Mouse (Mus musculus): Measurements from ENCODE around the gene Lgals4. TPM values are rescaled to one million over a fixed set of nuclear protein-coding genes. Genes with fewer than 3 reads are reported as not detected.

The Lgals4 gene
- total RNA-seq, 2 experiments from 2014 or later: 9.6 to 18.7 TPM

DNA sequence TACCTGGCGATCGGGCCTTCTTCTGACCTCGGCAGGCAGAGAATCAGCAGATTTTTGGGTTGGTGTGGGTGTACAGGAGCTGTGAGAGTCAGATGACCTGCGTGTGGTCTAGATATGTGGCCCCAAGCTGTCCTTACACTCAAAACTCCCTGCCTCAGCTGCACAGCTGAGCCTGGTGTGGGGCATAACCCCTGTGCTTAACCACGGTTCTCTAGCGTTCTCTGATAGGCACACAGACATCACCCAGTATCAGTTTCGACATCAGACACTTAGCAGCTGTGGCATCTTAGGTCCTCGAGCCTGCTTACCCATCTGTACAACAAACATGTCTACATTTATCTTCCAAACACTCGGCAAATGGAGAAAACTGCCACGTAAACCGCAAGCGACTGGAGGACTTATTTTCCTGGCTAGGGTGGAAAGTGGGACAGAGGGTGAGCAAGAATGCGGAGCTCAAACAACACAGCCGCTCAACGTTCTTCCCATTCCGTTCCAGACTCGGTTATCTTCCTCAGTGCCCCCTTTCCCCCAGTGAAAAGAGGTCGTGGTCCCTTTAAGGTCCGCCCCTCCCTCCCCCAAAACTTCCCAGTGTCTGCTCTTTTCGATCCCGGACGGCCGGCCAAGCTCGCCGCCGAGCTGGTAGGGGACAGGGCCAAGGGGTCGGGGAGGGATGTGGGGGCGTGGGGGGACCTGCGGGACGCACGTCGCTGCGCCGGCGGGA, 25.3 kb upstream of the Lgals4 start, which contains the start of gene Hnrnpl:
Gene Hnrnpl (plus strand): TSS at position 321 of the 721 bp plus-strand sequence.
- DNase-seq: peak; percentile 86 to 88

DNA sequence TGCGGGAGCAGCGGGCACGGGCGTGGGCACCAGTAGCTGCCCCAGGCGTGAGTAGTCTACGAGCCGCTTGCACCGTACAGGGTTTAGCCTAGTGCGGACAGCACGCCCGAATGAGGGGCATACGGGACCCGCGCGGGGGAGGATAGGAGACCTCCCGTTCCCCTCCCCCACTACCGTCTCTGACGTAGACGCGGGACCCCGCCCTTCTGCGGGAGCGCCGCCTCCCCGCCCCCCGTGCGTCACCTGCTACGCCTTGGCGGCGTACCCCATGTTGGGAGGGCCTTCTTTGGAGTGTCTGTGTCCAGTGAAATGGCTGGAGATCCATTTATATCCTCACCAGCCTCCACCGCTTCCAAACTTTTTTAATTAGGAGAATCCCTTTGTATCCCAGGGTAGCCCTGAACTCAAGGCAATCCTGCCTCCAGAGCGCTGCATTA, 24.7 kb upstream of the Lgals4 start:
- DNase-seq: peak; percentile 97 to 98

DNA sequence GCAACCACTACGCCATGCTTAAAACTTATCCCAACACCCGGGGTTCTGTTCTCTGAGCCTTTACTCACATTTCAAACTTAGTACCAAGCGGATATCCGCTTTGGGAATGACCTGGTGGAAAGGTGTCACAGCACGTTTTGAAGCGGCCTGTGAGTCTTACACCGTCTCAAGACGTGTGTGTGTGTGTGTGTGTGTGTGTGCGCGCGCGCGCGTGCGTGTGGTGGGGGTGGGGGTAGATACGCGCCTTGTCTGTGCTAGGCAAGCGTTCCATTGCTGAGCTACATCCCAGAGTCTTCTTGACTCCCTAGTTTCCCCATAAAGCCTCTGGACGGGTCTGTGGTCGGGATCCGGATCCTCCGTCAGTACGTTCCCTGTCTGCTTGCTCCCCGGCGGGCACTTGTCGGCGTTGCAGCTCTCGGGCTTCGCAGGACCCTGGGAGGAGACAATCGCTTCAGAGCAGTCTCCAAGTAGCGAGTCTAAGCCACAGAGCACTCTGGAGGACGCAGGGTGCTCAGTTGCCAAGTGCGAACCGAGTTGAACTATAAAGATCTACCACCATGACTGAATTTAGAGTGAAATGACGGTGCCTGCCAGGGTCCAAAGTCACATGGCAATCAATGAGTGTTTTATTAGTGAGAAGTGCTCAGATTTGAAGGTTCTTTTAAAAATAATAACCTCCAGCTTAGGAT, 24.1 kb upstream of the Lgals4 start:
- DNase-seq: peak; percentile 60 to 78

DNA sequence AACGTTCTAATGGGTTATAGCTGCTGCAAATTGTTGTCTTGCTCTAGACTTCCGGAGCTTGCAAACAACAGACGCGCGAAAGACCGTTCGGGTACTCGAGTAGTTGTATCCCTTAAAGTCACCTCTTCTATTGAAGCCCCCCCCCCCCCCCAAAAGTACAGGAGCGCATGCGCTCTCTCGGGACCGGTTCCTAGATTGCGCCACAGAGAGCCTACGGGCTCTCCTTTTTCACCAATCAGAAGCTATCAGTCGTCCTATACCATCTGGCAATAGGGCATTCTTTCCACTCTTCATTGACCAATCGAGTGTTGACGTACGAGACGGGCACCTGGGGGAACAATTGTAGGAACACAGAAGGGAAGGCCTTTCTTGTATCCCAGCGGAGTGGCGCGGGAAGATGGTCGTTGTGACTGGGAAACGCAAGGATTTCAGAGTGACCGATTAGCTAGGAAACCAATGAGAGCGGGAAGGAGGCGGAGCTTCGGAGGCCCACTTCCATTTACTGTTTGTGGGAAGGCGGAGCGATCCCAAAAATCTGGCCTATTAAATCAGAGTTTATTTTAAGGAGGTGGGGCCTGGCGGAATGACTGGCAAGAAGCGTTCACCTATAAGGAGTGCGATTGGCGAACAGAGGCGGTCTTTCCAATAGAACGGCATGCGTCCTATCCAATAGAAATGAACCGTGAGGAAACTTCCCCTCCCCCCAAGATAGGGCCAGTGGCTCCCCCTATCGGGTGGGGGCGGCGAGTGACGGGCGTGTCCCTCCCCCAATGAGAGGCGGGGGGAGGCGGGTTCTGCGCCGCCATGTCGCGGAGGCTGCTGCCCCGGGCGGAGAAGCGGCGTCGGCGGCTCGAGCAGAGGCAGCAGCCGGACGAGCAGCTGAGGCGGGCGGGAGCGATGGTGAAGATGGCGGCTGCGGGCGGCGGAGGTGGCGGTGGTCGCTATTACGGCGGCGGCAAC, 23.3 kb upstream of the Lgals4 start:
- DNase-seq: peak; percentile 98 to 100

DNA sequence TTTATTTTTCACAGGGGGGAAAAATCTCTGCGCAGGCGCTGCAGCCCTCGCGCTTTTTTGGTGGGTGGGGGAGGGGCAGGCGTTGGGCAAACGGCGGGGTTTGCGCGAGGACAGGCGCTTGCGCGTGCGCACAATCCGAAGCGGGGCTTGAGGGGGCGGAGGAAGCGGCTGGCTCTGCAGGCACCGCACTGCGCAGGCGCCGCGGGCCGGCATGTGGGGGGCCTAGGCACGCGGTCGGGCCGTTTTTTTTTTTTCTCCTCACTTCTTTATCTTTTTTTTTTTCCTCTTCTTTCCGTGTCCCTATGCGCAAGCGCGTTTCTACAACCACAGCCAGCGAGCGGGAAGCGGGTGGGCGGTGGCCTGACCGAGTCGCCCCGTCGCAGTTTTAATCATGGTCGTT, 22.4 kb upstream of the Lgals4 start:
- DNase-seq: peak; percentile 93 to 96

DNA sequence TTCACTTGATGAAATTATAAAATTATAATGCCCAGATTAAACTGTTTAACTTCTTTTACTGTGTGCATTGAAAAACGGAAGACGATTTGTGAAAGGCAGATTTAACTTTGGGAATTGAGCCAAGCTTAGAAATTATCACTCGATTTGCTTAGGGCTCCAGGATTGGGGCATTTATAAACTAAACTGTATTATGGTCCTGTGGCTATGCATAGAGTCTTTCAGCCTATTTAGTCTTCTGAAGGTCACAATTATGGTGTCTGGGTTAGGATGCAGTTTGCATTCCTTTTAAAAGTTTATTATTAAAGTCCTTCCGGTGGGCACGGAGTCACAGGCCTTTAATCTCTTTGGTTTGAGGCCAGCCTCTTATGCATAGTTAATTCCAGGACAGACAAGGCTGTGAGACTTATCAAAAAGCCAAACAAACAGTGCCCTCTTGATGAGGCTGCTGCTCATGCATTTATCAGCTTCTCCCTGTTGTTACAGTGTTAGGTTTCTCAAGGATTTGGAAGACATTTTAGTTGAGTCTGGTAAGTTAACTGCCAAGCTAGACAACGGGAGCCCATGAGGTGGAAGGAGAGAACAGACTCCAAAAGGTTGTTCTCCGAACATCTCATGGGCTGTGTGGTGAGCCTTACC, 21.9 kb upstream of the Lgals4 start:
- DNase-seq: peak in 1 of 2 experiments; percentile 46

DNA sequence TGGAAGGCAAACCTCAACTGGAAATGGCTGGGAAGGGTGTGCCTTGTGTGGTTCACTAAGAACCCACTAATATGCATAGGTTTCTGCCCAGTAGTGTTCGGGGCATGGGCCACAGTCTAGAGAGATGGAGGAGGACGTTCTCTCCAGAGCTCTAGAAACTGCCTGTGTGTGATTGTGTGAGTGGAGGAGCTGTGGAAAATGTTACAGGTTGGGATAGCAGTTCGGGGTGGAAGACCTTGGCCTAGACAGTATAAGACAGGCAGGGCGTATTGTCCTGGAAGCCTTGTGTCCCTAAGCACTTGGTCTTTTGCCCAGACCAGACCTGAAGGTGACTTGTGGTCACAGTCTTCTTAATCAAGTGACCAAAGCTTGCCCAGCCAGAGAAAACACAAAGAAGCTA, 21.2 kb upstream of the Lgals4 start:
- DNase-seq: peak; percentile 49 to 56

DNA sequence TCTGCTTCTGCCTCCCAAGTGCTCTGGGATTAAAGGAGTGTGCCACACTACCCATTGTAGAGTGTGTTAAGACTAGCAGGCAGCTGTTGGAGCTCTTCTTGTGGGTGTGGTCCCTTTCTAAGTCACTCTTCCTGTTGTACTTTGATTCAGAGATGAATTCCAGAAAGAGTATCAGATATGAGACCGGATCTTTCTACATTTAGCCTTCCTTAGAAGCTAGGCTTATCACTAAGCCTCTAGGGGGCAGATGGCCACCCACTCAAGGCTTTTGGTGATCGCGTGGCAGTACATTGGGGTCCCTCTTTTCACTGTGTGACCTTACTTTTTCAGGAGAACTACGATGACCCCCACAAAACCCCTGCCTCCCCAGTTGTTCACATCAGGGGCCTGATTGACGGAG, 20.7 kb upstream of the Lgals4 start:
- DNase-seq: peak in 1 of 2 experiments; percentile 40

DNA sequence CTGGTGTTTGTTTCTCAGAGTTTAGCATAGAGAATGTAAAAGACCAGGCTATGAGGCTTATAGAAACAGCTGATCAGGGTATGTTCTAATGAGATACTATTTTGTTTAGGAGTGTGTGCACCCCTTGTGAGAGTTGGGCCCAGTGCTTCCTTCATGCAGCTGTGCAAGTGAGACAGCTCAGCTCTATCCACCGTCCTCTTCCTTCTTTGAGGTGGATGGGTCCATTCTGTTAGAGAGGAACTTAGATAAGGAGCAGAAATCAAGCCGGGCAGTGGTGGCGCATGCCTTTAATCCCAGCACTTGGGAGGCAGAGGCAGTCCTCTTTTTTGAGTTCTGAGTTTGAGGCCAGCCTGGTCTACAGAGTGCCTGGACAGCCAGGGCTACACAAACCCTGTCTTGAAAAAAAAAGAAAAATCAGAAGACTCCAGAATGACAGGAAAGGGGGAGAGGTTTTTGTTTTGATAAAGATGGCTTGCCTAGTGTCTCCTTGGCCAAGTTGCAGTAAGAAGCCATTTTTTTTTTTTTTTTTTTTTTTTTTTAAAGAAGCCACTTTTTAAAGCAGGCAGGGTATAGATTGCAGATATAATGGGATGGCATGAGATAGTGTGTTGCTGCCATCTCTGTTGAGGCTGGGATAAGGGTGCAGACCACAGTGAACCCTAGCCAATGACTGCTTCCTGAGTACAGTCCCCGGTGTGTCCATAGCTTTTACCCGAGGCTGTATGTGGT, 19.2 kb upstream of the Lgals4 start:
- DNase-seq: no peak

DNA sequence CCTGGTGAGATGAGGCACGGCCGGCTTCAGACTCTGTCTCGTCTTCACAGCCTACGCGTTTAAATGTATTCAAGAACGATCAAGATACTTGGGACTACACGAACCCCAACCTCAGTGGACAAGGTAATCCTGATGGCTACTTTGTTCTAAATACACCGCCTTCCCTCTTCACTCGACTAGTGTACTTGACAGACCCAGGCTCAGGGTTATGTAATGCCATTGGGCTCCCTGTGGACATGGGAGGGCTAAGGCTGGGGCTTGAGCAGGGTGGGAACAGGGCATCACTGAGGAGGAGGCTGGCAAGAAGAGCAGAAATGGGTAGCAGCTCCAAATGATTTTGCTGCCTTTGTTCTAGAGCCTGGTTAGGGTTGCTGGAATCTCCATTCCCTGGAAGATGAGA, 18.4 kb upstream of the Lgals4 start:
- DNase-seq: no peak

DNA sequence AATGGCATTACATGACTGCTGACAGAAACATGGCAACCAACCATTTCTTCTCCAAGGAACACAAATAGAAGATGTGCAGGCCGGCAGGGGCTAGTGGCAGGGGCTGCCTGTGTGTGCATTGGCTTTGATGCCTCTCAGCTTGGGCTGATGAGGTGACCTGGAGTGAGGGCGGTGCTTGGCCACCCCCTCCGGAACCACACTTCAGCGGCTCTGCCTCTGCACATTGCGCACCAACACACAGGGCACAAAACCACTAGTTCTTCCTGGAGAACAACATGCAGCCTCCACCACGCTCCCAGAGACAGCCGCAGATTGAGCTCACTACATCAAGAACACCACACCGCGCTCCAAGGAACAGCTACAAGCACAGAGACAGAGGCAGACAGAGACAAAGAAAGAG, 17.5 kb upstream of the Lgals4 start:
- DNase-seq: peak; percentile 44 to 50

DNA sequence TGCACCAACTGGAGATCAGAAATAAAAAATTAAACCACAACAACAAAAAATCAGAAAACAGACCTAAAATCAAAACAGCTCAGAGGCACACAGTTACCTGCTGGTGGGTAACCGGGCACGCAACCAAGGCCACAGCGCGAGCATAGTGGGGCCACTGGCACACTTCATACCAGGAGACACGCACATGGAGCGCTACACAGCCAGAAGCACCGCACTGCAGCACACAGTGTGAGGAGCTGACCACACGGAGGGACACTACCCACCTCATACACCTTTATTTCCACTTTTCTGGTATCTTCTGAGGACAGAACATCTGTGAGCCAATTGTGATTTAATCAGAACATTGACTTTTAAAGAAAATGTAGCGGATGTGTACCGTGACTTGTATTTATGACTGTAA, 16.7 kb upstream of the Lgals4 start:
- no peak for DNase-seq

DNA sequence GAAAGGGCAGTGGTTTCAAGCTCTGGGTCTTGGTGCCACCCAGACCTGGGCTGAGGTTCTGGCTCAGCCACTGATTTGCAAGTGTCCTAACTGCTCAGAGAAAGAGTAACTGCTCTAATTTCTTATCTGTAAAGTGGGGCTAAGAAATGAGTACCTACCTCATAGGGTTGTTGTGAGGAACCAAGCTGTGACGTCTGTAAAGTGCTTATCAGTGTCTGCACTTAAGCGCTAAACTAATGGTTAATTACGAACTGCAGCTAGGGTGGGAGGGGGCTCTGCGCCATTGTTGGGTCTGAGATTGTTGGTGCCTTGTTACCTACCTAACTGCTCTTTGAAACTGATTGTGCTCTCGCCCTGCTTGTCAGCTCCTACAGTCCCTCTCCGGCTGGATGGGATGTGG, 16.1 kb upstream of the Lgals4 start:
- no peak for DNase-seq

DNA sequence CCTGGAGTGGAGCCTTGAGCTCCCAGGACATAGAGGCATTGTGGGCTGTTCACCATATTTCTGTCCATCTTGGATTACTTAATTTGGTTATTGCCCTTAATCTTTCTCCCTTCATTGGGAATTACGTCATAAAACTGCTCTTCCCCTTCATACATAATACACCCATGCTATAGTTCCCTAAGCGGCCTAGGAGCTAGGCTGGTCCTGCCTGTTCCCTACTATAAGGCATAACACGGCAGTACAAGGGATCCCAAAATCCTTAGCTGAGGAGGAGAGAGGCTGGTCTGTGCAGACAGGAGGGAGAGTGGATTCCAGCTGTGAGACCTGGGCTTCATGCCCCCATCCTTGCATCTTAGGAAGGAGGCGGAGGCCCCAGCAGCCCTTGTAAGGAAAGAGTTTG, 15.7 kb upstream of the Lgals4 start:
- no peak for DNase-seq

DNA sequence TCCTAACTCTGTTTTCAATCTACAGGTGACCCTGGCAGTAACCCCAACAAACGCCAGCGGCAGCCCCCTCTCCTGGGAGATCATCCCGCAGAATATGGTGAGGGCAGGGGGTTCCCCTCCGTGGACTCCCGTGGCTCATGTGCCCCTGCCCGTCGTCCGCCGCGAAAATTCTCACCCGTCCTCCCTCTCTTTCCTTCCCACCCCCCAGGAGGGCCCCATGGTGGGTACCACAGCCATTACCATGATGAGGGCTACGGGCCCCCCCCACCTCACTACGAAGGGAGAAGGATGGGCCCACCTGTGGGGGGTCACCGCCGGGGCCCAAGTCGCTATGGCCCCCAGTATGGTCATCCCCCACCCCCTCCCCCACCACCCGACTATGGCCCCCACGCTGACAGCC, 15.2 kb upstream of the Lgals4 start:
- no peak for DNase-seq

DNA sequence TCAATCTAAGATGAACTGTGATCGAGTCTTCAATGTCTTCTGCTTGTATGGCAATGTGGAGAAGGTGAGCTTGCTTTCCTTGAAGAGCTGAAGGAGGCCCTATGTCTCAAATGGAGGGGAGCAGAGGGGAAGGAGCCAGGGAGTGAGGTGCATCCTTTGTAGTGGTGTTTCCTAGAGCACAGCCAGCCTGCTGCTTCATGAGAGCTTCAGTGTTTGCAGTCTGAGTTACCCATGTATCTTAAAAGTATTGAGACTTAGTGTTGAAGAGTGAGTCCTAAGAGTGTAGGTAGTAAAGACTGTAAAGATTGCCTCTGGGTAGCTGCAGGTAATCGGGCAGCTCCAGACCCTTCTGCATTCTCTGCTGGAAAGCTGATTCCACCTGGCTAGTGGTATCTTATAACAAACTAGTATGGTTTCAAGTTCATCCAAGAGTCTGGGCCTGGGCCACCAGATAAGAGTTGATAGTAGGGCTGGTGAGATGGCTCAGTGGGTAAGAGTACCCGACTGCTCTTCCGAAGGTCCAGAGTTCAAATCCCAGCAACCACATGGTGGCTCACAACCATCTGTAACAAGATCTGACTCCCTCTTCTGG, 14.7 kb upstream of the Lgals4 start:
- no peak for DNase-seq

DNA sequence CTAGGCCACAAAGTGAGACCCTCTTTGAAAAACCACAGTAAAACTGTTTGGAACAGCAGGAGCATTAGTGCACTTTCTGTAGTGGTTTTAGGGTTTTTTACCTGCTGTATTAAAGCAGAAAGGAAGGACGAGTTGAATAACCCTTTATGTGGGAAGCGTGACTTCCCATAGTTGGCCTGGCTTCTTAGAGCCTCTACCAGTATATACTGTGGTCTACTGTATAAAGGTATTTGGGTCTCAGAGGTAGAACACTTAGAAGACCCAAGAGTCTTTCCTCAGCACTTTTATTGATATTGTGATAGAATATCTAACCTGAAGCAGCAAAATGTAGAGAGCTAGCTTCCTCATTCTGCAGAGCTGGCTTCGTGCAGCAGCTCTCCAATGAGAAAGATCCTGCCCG, 14.1 kb upstream of the Lgals4 start:
- no peak for DNase-seq

DNA sequence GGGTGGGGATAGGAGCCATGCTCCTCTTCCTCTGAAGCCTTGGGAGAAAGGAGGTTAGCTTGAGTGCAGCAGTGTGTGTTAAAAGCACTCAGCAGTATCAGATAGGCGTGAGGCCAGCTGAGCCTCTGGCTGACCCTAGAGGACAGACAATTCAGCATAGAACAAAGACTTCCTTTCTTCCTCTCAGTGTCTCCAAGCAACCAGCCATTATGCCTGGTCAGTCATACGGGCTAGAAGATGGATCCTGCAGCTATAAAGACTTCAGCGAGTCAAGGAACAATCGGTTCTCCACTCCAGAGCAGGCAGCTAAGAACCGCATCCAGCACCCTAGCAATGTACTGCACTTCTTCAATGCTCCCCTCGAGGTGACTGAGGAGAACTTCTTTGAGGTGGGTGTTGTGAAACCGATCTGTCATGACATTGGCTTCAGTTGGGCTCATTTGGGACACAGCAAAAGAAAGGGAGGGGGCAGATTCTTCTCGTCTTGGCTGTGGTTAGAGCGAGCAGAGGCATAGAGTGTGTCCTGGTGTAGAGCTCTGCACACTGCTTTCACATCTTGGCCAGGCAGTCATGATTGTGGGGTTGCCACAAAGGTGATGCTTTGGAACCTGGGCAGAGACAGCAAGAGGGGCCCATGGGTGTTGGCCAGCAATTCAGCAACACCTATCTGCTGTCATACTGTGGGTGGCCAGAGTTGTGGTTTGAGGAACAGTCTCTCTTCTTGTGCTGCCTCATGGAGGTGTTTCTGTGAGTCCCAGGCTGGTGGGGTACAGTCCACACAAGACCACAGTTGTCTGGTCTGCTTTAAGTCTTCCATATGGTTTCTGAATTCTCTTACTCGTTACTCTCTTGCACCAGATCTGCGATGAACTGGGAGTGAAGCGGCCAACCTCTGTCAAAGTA, 13.0 kb upstream of the Lgals4 start:
- DNase-seq: peak; percentile 65 to 76

DNA sequence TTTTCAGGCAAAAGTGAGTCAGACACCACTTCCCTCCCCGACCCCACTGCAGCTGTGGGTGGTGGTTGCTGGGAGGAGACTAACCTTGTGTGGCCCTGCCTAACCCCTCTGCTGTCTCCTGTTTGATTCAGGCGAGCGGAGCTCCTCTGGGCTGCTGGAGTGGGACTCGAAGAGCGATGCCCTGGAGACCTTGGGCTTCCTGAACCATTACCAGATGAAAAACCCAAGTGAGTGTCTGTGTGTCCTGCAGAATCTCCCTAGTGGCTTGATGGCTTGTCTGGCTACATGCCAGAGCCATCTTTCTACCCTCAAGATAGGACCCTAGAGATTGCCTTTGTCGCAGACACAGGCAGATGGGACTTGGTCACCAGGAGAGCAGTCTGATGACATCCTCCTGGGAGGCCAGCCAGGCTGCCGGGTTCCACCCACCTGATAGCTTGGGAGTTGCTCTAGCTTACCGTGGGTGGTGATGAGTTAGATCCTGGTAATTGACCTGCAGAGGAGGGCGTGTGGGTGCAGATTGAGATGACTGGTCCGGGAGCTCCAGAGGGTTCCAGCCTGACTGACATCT, 12.3 kb upstream of the Lgals4 start:
- DNase-seq: peak; percentile 81 to 87

DNA sequence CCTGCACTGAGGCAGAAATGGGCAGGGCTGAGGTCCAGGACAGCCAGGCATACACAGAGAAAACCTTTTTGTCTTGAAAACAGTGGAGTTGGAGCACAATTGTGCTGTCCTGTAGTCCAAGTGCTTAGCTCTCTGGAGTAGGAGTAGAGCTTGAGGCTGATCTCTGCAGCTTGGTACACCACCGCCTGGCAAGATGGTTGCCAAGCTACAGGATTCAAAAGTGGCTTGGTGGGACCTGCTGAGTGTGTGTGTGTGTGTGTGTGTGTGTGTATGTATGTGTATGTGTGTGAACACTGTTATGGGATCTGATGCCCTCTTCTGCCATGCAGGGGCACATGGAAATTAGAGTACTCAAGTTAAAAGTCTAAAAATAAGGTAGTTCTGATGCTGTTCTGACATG, 11.1 kb upstream of the Lgals4 start:
- no peak for DNase-seq
